Mouse (Mus musculus): ENCODE measurements at regions not wholly inside any gene's neighbourhood (a gene's known extent, or its start where the extent isn't known, plus 50 kb on each side); places are given as distances from the start of the nearest gene placed in this dataset.

DNA sequence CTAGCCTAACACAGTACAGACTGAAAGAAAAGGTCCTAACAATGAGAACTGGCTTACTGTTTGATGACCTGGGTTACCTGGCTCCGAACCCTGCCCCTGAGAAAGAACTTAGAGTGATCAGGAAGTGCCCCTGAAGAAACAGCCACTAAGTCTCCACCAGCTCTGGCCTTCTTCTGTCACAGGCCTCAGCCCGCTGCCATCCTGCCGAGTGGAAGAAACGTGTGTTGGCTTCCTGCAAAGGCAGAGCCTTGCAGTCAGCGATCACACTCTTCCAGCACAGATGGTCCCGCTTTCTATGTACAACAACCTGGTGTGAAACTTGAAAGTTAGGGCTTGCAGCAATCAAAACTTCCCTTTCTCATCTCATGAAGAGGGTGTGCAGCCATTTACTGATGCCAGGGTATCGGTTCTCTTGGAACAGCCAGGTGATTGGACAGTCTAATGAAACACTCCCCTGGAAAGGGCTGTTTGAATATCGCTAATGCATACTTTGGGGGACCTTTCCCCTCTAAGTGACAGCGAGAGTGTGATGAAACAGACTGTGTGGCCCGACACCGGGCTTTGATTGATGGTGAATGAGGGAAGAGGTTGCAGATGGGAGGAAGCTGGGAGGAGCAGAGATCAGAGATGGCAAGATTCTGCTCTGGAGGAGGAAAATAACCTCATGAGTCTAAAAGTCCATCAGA lies 89.4 kb upstream of the Elac2 start:
- TF ChIP-seq POLR2A (IDR thresholded peaks at IDR 0.05; ENCODE audit: low read depth, low read length): no peak
- TF ChIP-seq CTCF (IDR thresholded peaks at IDR 0.05; ENCODE audit: borderline replicate concordance, insufficient read depth, low read length): no peak
- H3K4me3 ChIP-seq (ENCODE audit: insufficient read depth, low read length): no peak overlapping the region
- no peaks in the 10 kb centered on the region for H3K4me1 ChIP-seq (ENCODE audit: control insufficient read depth, insufficient read depth, low read length)
- H3K27ac ChIP-seq (ENCODE audit: insufficient read depth, low read length): no peak overlapping the region

DNA sequence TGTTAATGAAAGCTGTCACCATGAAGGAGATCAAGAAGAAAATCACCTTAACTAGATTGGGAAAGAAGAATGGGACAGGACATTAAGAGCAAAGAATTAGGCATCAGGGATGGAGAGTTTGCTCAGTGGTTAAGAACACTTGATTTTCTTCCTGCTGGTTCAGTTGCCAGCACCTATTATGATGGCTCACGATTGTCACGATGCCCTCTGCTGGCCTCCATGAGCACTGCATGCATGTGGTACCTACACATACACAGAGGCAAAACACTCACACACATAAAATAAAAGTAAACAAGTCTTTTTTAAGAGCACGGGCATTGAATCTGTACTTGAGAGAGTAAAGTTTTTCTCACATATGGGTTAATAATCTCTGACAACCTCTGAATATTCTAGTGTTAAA lies 88.1 kb upstream of the Elac2 start:
- no peak overlapping the region for H3K4me3 ChIP-seq (ENCODE audit: insufficient read depth, low read length)
- H3K27ac ChIP-seq (ENCODE audit: insufficient read depth, low read length): no peak overlapping the region
- TF ChIP-seq POLR2A (IDR thresholded peaks at IDR 0.05; ENCODE audit: low read depth, low read length) (no peak), CTCF (IDR thresholded peaks at IDR 0.05; ENCODE audit: borderline replicate concordance, insufficient read depth, low read length) (peak; percentile 79; the same call in 1 of the 2 replicates)
- H3K4me1 ChIP-seq (ENCODE audit: control insufficient read depth, insufficient read depth, low read length): no peaks in the 10 kb centered on the region

GRCm38 (mm10) chr11:64895804-64896466 lies 82.9 kb upstream of the Elac2 start:
- Histone ChIP-seq H3K4me1 (ENCODE audit: control insufficient read depth, insufficient read depth, low read length) (no peaks in the 10 kb centered on the region), H3K4me3 (ENCODE audit: insufficient read depth, low read length) (no peak overlapping the region), H3K27ac (ENCODE audit: insufficient read depth, low read length) (no peak overlapping the region)
- TF ChIP-seq CTCF (IDR thresholded peaks at IDR 0.05; ENCODE audit: borderline replicate concordance, insufficient read depth, low read length): no peak
- no peak for TF ChIP-seq POLR2A (IDR thresholded peaks at IDR 0.05; ENCODE audit: low read depth, low read length)

- Histone ChIP-seq H3K4me3 (ENCODE audit: insufficient read depth, low read length) (no peak overlapping the region), H3K27ac (ENCODE audit: insufficient read depth, low read length) (no peak overlapping the region), H3K4me1 (ENCODE audit: control insufficient read depth, insufficient read depth, low read length) (no peaks in the 10 kb centered on the region)
- TF ChIP-seq POLR2A (IDR thresholded peaks at IDR 0.05; ENCODE audit: low read depth, low read length) (no peak), CTCF (IDR thresholded peaks at IDR 0.05; ENCODE audit: borderline replicate concordance, insufficient read depth, low read length) (peak; percentile 95)
These were observed 79.9 kb upstream of the Elac2 start for GRCm38 (mm10) chr11:64898758-64899586.

- no peaks in the 10 kb centered on the region for H3K4me1 ChIP-seq (ENCODE audit: control insufficient read depth, insufficient read depth, low read length)
- TF ChIP-seq POLR2A (IDR thresholded peaks at IDR 0.05; ENCODE audit: low read depth, low read length) (no peak), CTCF (IDR thresholded peaks at IDR 0.05; ENCODE audit: borderline replicate concordance, insufficient read depth, low read length) (no peak)
- no peak overlapping the region for H3K4me3 ChIP-seq (ENCODE audit: insufficient read depth, low read length)
- H3K27ac ChIP-seq (ENCODE audit: insufficient read depth, low read length): no peak overlapping the region
These were observed 79.1 kb upstream of the Elac2 start for GRCm38 (mm10) chr11:64899587-64900278.

GRCm38 (mm10) chr11:64916783-64917182 lies 62.1 kb upstream of the Elac2 start:
- TF ChIP-seq POLR2A (IDR thresholded peaks at IDR 0.05; ENCODE audit: low read depth, low read length) (no peak), CTCF (IDR thresholded peaks at IDR 0.05; ENCODE audit: borderline replicate concordance, insufficient read depth, low read length) (no peak)
- H3K4me1 ChIP-seq (ENCODE audit: control insufficient read depth, insufficient read depth, low read length): peaks cover 14% of the 10 kb centered on the region
- peak overlapping the region; percentile 41 for H3K27ac ChIP-seq (ENCODE audit: insufficient read depth, low read length)
- H3K4me3 ChIP-seq (ENCODE audit: insufficient read depth, low read length): no peak overlapping the region

GRCm38 (mm10) chr11:64917301-64917700 lies 61.5 kb upstream of the Elac2 start:
- Histone ChIP-seq H3K27ac (ENCODE audit: insufficient read depth, low read length) (peak overlapping the region; percentile 41), H3K4me1 (ENCODE audit: control insufficient read depth, insufficient read depth, low read length) (peaks cover 14% of the 10 kb centered on the region), H3K4me3 (ENCODE audit: insufficient read depth, low read length) (no peak overlapping the region)
- TF ChIP-seq CTCF (IDR thresholded peaks at IDR 0.05; ENCODE audit: borderline replicate concordance, insufficient read depth, low read length) (no peak), POLR2A (IDR thresholded peaks at IDR 0.05; ENCODE audit: low read depth, low read length) (no peak)

GRCm38 (mm10) chr11:64924989-64925388 lies 53.8 kb upstream of the Elac2 start:
- H3K4me1 ChIP-seq (ENCODE audit: control insufficient read depth, insufficient read depth, low read length): no peaks in the 10 kb centered on the region
- TF ChIP-seq CTCF (IDR thresholded peaks at IDR 0.05; ENCODE audit: borderline replicate concordance, insufficient read depth, low read length) (no peak), POLR2A (IDR thresholded peaks at IDR 0.05; ENCODE audit: low read depth, low read length) (no peak)
- H3K4me3 ChIP-seq (ENCODE audit: insufficient read depth, low read length): no peak overlapping the region
- H3K27ac ChIP-seq (ENCODE audit: insufficient read depth, low read length): no peak overlapping the region

DNA sequence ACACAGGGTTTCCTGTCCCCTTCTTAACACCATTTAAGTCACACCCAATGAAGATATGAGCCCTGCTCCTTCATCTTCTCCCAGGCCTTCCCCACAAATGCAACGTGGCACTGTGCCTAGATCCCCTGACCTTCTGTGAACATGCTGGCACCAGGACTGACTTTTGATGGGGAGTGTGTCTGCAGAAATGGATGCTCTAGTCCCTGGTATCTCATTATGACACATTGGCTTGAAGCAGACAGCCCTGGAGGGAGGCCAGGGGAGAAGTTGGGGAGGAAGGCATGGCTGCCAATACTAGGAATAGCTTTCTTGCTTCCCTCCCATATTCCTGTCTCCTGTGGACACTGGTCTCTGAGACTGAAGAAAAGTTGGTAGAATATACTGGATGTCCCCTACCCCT lies 52.9 kb upstream of the Elac2 start:
- H3K4me1 ChIP-seq (ENCODE audit: control insufficient read depth, insufficient read depth, low read length): no peaks in the 10 kb centered on the region
- no peak for TF ChIP-seq POLR2A (IDR thresholded peaks at IDR 0.05; ENCODE audit: low read depth, low read length)
- TF ChIP-seq CTCF (IDR thresholded peaks at IDR 0.05; ENCODE audit: borderline replicate concordance, insufficient read depth, low read length): no peak
- no peak overlapping the region for H3K4me3 ChIP-seq (ENCODE audit: insufficient read depth, low read length)
- no peak overlapping the region for H3K27ac ChIP-seq (ENCODE audit: insufficient read depth, low read length)

Measured in embryonic fibroblast, embryonic 13.5 days (primary cell).